Mouse (Mus musculus): Measurements from ENCODE around the gene Sh3bgrl2. TPM values are rescaled to one million over a fixed set of nuclear protein-coding genes. Genes with fewer than 3 reads are reported as not detected.

The Sh3bgrl2 gene
- polyA plus RNA-seq, 1 experiment from 2014 or later: 9.1 TPM

- ATAC-seq (ENCODE audit: low read depth): no peak
- Histone ChIP-seq H3K36me3 (no peaks in the 10 kb centered on the region), H3K27ac (replicated peaks) (peak overlapping the region; percentile 64), H3K4me2 (no peak overlapping the region), H3K27me3 (no peaks in the 10 kb centered on the region), H3K9ac (no peak overlapping the region), H3K4me1 (replicated peaks) (peaks cover 23% of the 10 kb centered on the region), H3K9me3 (no peaks in the 10 kb centered on the region), H3K4me3 (no peak overlapping the region)
- WGBS: 11% methylated on average over 3 of the region's 3 CpGs
These were observed 100.6 kb downstream of the Sh3bgrl2 start for GRCm38 (mm10) chr9:83648733-83649132.

- H3K27me3 ChIP-seq: no peaks in the 10 kb centered on the region
- no peaks in the 10 kb centered on the region for H3K9me3 ChIP-seq
- H3K36me3 ChIP-seq: no peaks in the 10 kb centered on the region
- no peak for ATAC-seq (ENCODE audit: low read depth)
- peaks cover 17% of the 10 kb centered on the region for H3K4me1 ChIP-seq (replicated peaks)
- H3K4me2 ChIP-seq: no peak overlapping the region
- H3K27ac ChIP-seq (replicated peaks): no peak overlapping the region
- H3K9ac ChIP-seq: no peak overlapping the region
- 84% methylated on average over 13 of the region's 13 CpGs for WGBS
- H3K4me3 ChIP-seq: no peak overlapping the region
These were observed 103.9 kb downstream of the Sh3bgrl2 start for GRCm38 (mm10) chr9:83652015-83652414.

GRCm38 (mm10) chr9:83652590-83653172, 104.6 kb downstream of the Sh3bgrl2 start:
- Histone ChIP-seq H3K4me2 (no peak overlapping the region), H3K9ac (no peak overlapping the region), H3K4me1 (replicated peaks) (peaks cover 17% of the 10 kb centered on the region), H3K9me3 (no peaks in the 10 kb centered on the region), H3K27ac (replicated peaks) (no peak overlapping the region), H3K36me3 (no peaks in the 10 kb centered on the region), H3K4me3 (no peak overlapping the region), H3K27me3 (no peaks in the 10 kb centered on the region)
- ATAC-seq (ENCODE audit: low read depth): no peak
- WGBS: 28% methylated on average over 15 of the region's 15 CpGs

GRCm38 (mm10) chr9:83654601-83655000, 106.5 kb downstream of the Sh3bgrl2 start:
- H3K4me1 ChIP-seq (replicated peaks): peaks cover 5% of the 10 kb centered on the region; the same call in 1 of the 2 replicates
- H3K4me3 ChIP-seq: no peak overlapping the region
- ATAC-seq (ENCODE audit: low read depth): no peak
- H3K36me3 ChIP-seq: no peaks in the 10 kb centered on the region
- H3K9me3 ChIP-seq: no peaks in the 10 kb centered on the region
- no peak overlapping the region for H3K27ac ChIP-seq (replicated peaks)
- H3K9ac ChIP-seq: no peak overlapping the region
- H3K27me3 ChIP-seq: no peaks in the 10 kb centered on the region
- H3K4me2 ChIP-seq: no peak overlapping the region
- 69% methylated on average over 5 of the region's 5 CpGs for WGBS

- peak overlapping the region; percentile 13 for H3K4me3 ChIP-seq
- no peaks in the 10 kb centered on the region for H3K27me3 ChIP-seq
- H3K27ac ChIP-seq (replicated peaks): peak overlapping the region; percentile 80
- no peaks in the 10 kb centered on the region; the same call in 1 of the 2 replicates for H3K9me3 ChIP-seq
- peak overlapping the region; percentile 39; the same call in 1 of the 2 replicates for H3K9ac ChIP-seq
- H3K4me2 ChIP-seq: peak overlapping the region; percentile 44
- ATAC-seq (ENCODE audit: low read depth): peak; percentile 54
- no peaks in the 10 kb centered on the region for H3K36me3 ChIP-seq
- WGBS: 12% methylated on average over 8 of the region's 8 CpGs
- H3K4me1 ChIP-seq (replicated peaks): peaks cover 5% of the 10 kb centered on the region; the same call in 1 of the 2 replicates
These were observed 109.0 kb downstream of the Sh3bgrl2 start for GRCm38 (mm10) chr9:83656960-83657651.

GRCm38 (mm10) chr9:83657652-83658002, 109.5 kb downstream of the Sh3bgrl2 start:
- WGBS: 32% methylated on average over 6 of the region's 6 CpGs
- peak overlapping the region; percentile 39; the same call in 1 of the 2 replicates for H3K9ac ChIP-seq

GRCm38 (mm10) chr9:83659081-83659480, 111.0 kb downstream of the Sh3bgrl2 start:
- no peaks in the 10 kb centered on the region for H3K27me3 ChIP-seq
- no peak for ATAC-seq (ENCODE audit: low read depth)
- no peaks in the 10 kb centered on the region for H3K36me3 ChIP-seq
- H3K9ac ChIP-seq: no peak overlapping the region
- no peak overlapping the region for H3K4me2 ChIP-seq
- peaks cover 13% of the 10 kb centered on the region for H3K4me1 ChIP-seq (replicated peaks)
- no peak overlapping the region for H3K4me3 ChIP-seq
- H3K27ac ChIP-seq (replicated peaks): no peak overlapping the region
- 88% methylated on average over 2 of the region's 2 CpGs for WGBS
- H3K9me3 ChIP-seq: no peaks in the 10 kb centered on the region; the same call in 1 of the 2 replicates

More at GRCm38 (mm10) chr9:83657652-83658002, 109.5 kb downstream of the Sh3bgrl2 start:
- Histone ChIP-seq H3K4me1 (replicated peaks) (peaks cover 5% of the 10 kb centered on the region; the same call in 1 of the 2 replicates), H3K36me3 (no peaks in the 10 kb centered on the region), H3K4me3 (peak overlapping the region; percentile 13), H3K4me2 (peak overlapping the region; percentile 44), H3K9me3 (no peaks in the 10 kb centered on the region; the same call in 1 of the 2 replicates), H3K27me3 (no peaks in the 10 kb centered on the region), H3K27ac (replicated peaks) (peak overlapping the region; percentile 80)
- peak; percentile 89 for ATAC-seq (ENCODE audit: low read depth)

- no peak overlapping the region for H3K9ac ChIP-seq
- H3K9me3 ChIP-seq: no peaks in the 10 kb centered on the region; the same call in 1 of the 2 replicates
- H3K27ac ChIP-seq (replicated peaks): no peak overlapping the region
- H3K27me3 ChIP-seq: no peaks in the 10 kb centered on the region
- no peak for ATAC-seq (ENCODE audit: low read depth)
- no peak overlapping the region for H3K4me3 ChIP-seq
- H3K4me1 ChIP-seq (replicated peaks): peaks cover 22% of the 10 kb centered on the region
- WGBS: 87% methylated on average over 5 of the region's 5 CpGs
- no peaks in the 10 kb centered on the region for H3K36me3 ChIP-seq
- no peak overlapping the region for H3K4me2 ChIP-seq
These were observed 113.7 kb downstream of the Sh3bgrl2 start for GRCm38 (mm10) chr9:83661811-83662210.

- Histone ChIP-seq H3K27ac (replicated peaks) (peak overlapping the region; percentile 90), H3K4me3 (peak overlapping the region; percentile 38), H3K9me3 (no peaks in the 10 kb centered on the region; the same call in 1 of the 2 replicates), H3K27me3 (no peaks in the 10 kb centered on the region), H3K36me3 (no peaks in the 10 kb centered on the region), H3K4me1 (replicated peaks) (peaks cover 16% of the 10 kb centered on the region), H3K4me2 (peak overlapping the region; percentile 60), H3K9ac (peak overlapping the region; percentile 73)
- WGBS: 13% methylated on average over 24 of the region's 33 CpGs
- peak; percentile 74 for ATAC-seq (ENCODE audit: low read depth)
These were observed 116.1 kb downstream of the Sh3bgrl2 start for GRCm38 (mm10) chr9:83663981-83664897.

GRCm38 (mm10) chr9:83664951-83665350, 116.8 kb downstream of the Sh3bgrl2 start:
- peak overlapping the region; percentile 90 for H3K27ac ChIP-seq (replicated peaks)
- no peaks in the 10 kb centered on the region for H3K27me3 ChIP-seq
- peak overlapping the region; percentile 60 for H3K4me2 ChIP-seq
- peak; percentile 32; the same call in 1 of the 2 replicates for ATAC-seq (ENCODE audit: low read depth)
- no peaks in the 10 kb centered on the region; the same call in 1 of the 2 replicates for H3K9me3 ChIP-seq
- peak overlapping the region; percentile 38 for H3K4me3 ChIP-seq
- 38% methylated on average over 8 of the region's 8 CpGs for WGBS
- peaks cover 16% of the 10 kb centered on the region for H3K4me1 ChIP-seq (replicated peaks)
- peak overlapping the region; percentile 73 for H3K9ac ChIP-seq
- no peaks in the 10 kb centered on the region for H3K36me3 ChIP-seq

- no peak for ATAC-seq (ENCODE audit: low read depth)
- H3K4me1 ChIP-seq (replicated peaks): peaks cover 16% of the 10 kb centered on the region
- H3K4me2 ChIP-seq: no peak overlapping the region
- H3K9ac ChIP-seq: no peak overlapping the region
- H3K36me3 ChIP-seq: no peaks in the 10 kb centered on the region
- no peaks in the 10 kb centered on the region for H3K27me3 ChIP-seq
- 77% methylated on average over 4 of the region's 4 CpGs for WGBS
- H3K4me3 ChIP-seq: no peak overlapping the region
- H3K27ac ChIP-seq (replicated peaks): no peak overlapping the region
- H3K9me3 ChIP-seq: no peaks in the 10 kb centered on the region
These were observed 118.9 kb downstream of the Sh3bgrl2 start for GRCm38 (mm10) chr9:83667031-83667430.
